Mouse (Mus musculus): ENCODE measurements around the gene Ccno. TPM values are rescaled to one million over a fixed set of nuclear protein-coding genes. Genes with fewer than 3 reads are reported as not detected.

The Ccno gene
- total and polyA plus RNA-seq, 2 experiments from 2014 or later: 0.14 TPM; not detected in 1

DNA sequence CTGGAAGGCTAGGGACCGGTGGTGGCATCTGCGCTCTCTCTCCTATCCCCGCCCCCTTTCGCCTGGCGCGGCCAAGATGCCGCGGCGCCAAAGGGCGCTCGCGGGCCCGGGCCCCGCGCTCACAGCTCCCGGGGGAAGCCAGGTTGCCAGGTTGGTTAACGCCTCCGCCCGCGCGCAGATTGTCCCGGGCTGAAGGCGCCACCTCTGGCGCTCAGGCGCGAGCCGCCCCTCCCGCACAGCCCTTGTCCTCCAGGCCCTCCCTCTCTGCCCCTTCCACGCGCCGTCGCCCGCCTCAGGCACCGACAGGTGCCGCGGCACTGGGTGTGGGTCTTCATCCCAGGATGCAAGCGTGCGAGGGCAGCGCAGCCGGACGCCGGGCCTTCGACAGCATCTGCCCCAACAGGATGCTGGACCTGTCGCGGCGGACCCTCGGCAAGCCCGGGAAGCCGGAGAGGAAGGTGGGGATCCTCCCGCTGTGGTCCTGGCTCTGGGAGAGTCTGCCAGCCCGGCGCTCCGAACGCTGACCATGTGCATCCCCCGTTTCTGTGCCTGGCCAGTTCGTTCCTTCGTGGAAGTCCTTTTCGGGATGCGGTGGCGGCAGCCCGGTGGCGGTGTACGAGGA lies 6.0 kb downstream of the Ccno start, which contains the start of gene Mcidas:
Gene Mcidas (plus strand): TSS at position 315 of the 622 bp plus-strand sequence.
- under 1% methylated on average over 56 of the region's 63 CpGs for WGBS
- Histone ChIP-seq H3K36me3 (replicated peaks; ENCODE audit: control insufficient read depth, insufficient read depth, low read length) (no peaks in the 10 kb centered on the region), H3K9ac (replicated peaks; ENCODE audit: low read depth, low read length) (no peak within 1 kb of the TSS), H3K9me3 (replicated peaks; ENCODE audit: control insufficient read depth, low read length) (no peaks in the 10 kb centered on the region), H3K4me3 (ENCODE audit: low read depth, low read length) (peak within 1 kb of the TSS; percentile 46), H3K4me2 (ENCODE audit: low read depth, low read length) (peak within 1 kb of the TSS; percentile 67), H3K4me1 (ENCODE audit: control insufficient read depth, insufficient read depth) (peaks cover 16% of the 10 kb centered on the region), H3K27ac (ENCODE audit: low read depth) (no peak within 1 kb of the TSS), H3K27me3 (ENCODE audit: control insufficient read depth, insufficient read depth, low read length) (peaks cover 93% of the 10 kb centered on the region)
- ATAC-seq (ENCODE audit: insufficient read depth, low read depth) (0 out of 2 replicates have a peak, but pooled peaks have one; percentile 5), DNase-seq (ENCODE audit: low spot score) (no peak)
- no peak for TF ChIP-seq EP300 (IDR thresholded peaks at IDR 0.05; ENCODE audit: low read depth)
- TF ChIP-seq CTCF (IDR thresholded peaks at IDR 0.05; ENCODE audit: low read depth): no peak

DNA sequence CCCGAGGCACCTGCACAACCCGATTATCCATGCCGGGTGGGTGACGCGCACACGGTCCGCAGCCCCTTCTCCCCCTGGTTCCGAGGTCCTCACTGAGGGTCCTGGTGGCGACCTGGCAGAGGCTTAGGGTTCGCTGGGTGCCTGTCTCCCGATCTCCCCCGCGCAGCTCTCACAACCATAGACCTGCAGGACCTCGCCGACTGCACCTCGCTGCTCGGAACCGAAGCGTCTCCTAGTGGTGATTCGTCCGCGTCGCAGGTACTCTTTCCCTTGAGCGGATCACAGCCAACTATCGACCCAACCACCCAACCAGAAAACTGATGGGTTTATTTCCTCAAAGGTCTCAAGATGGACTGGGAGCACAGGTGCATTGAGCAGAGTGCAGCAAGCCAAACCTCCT lies 6.6 kb downstream of the Ccno start:
- TF ChIP-seq EP300 (IDR thresholded peaks at IDR 0.05; ENCODE audit: low read depth) (no peak), CTCF (IDR thresholded peaks at IDR 0.05; ENCODE audit: low read depth) (peak; percentile 68)
- Histone ChIP-seq H3K4me2 (ENCODE audit: low read depth, low read length) (peak overlapping the region; percentile 67), H3K9ac (replicated peaks; ENCODE audit: low read depth, low read length) (no peak overlapping the region), H3K27ac (ENCODE audit: low read depth) (no peak overlapping the region), H3K4me1 (ENCODE audit: control insufficient read depth, insufficient read depth) (peaks cover 13% of the 10 kb centered on the region), H3K36me3 (replicated peaks; ENCODE audit: control insufficient read depth, insufficient read depth, low read length) (no peaks in the 10 kb centered on the region), H3K9me3 (replicated peaks; ENCODE audit: control insufficient read depth, low read length) (no peaks in the 10 kb centered on the region), H3K27me3 (ENCODE audit: control insufficient read depth, insufficient read depth, low read length) (peaks cover 93% of the 10 kb centered on the region), H3K4me3 (ENCODE audit: low read depth, low read length) (peak overlapping the region; percentile 46)
- DNase-seq (ENCODE audit: low spot score) (no peak), ATAC-seq (ENCODE audit: insufficient read depth, low read depth) (peak; percentile 40; the same call in 1 of the 2 replicates)
- 0% methylated on average over 25 of the region's 25 CpGs for WGBS

DNA sequence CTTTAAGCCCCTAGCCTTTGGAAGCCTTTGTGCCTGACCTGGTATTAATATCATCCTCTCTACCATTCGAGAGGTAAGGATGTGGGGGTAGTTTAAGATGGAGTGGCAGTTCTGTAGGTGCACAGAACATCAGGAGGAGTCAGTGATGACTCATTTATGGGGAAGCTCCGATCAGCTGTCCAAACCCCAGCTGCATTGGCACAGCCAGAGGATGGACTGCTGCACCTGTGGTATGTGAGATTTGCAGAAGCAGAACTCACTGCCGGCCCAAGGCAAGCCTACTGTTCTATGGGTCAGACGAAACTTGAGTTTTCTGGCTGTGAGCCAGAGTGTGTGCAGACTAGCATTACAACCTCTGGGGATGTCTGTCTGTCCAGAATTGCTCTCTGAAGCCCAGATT lies 8.8 kb downstream of the Ccno start:
- H3K9ac ChIP-seq (replicated peaks; ENCODE audit: low read depth, low read length): no peak overlapping the region
- WGBS: 48% methylated on average over 4 of the region's 4 CpGs
- no peak for ATAC-seq (ENCODE audit: insufficient read depth, low read depth)

DNA sequence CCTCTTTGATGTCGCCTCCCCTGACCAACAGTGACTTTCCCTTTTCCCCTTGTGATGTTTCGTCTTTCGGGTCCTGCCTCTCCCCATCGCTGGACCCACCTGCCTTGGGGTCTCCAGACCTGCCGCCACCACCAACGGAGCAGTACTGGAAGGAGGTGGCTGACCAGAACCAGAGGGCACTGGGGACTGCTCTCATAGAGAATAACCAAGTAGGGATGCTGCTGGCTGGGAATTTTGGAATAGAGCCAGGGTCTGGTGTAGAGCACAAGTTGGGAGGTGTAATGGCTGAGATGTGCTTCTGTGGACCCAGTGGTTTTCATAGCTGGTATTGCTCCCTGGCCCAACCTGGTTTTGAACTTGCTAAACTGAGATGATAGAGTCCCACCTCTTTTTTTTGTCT lies 9.8 kb downstream of the Ccno start:
- 69% methylated on average over 6 of the region's 6 CpGs for WGBS
- Histone ChIP-seq H3K9ac (replicated peaks; ENCODE audit: low read depth, low read length) (no peak overlapping the region), H3K4me2 (ENCODE audit: low read depth, low read length) (no peak overlapping the region), H3K4me1 (ENCODE audit: control insufficient read depth, insufficient read depth) (0 out of 2 replicates have a peak, but pooled peaks cover 9% of the 10 kb centered on the region), H3K27me3 (ENCODE audit: control insufficient read depth, insufficient read depth, low read length) (peaks cover 79% of the 10 kb centered on the region), H3K9me3 (replicated peaks; ENCODE audit: control insufficient read depth, low read length) (no peaks in the 10 kb centered on the region), H3K4me3 (ENCODE audit: low read depth, low read length) (no peak overlapping the region), H3K36me3 (replicated peaks; ENCODE audit: control insufficient read depth, insufficient read depth, low read length) (no peaks in the 10 kb centered on the region), H3K27ac (ENCODE audit: low read depth) (no peak overlapping the region)
- DNase-seq (ENCODE audit: low spot score): no peak
- ATAC-seq (ENCODE audit: insufficient read depth, low read depth): no peak
- TF ChIP-seq EP300 (IDR thresholded peaks at IDR 0.05; ENCODE audit: low read depth) (no peak), CTCF (IDR thresholded peaks at IDR 0.05; ENCODE audit: low read depth) (no peak)

More for the DNA sequence above, 8.8 kb downstream of the Ccno start:
- Histone ChIP-seq H3K4me2 (ENCODE audit: low read depth, low read length) (no peak overlapping the region), H3K27me3 (ENCODE audit: control insufficient read depth, insufficient read depth, low read length) (peaks cover 85% of the 10 kb centered on the region), H3K27ac (ENCODE audit: low read depth) (no peak overlapping the region), H3K36me3 (replicated peaks; ENCODE audit: control insufficient read depth, insufficient read depth, low read length) (no peaks in the 10 kb centered on the region), H3K4me3 (ENCODE audit: low read depth, low read length) (no peak overlapping the region), H3K4me1 (ENCODE audit: control insufficient read depth, insufficient read depth) (0 out of 2 replicates have a peak, but pooled peaks cover 9% of the 10 kb centered on the region), H3K9me3 (replicated peaks; ENCODE audit: control insufficient read depth, low read length) (no peaks in the 10 kb centered on the region)
- TF ChIP-seq EP300 (IDR thresholded peaks at IDR 0.05; ENCODE audit: low read depth) (no peak), CTCF (IDR thresholded peaks at IDR 0.05; ENCODE audit: low read depth) (no peak)
- no peak for DNase-seq (ENCODE audit: low spot score)

DNA sequence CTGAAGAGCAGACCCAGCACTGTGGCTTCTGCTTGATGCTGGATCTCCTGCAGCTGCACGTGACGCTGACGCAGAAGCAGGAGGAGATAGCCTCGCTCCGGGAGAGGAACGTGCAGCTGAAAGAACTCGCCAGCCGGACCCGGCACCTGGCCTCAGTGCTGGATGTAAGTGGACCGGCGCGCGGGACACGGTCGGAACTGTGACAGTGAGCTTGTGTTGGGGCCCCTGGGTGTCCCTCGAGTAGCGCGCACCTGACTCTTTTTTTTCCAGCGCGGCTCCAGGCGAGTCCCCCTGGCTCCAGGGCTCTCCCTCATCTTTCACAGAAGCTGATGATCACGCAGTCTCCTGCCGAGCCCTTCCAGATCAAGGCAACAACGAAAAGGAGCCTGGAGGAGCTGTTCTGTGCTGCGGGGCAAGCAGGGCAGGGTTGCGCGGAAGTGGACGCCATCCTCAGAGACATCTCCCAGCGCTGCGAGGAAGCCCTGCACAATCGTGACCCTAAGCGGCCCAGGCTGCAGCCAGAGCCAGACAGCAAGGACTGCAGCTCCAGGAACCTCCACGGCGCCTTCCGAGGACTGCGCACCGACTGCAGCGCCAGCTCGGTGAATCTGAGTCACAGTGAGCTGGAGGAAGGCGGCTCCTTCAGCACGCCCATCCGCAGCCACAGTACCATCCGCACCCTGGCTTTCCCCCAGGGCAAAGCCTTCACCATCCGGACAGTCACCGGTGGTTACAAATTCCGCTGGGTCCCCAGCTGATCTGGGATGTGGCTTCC lies 11.0 kb downstream of the Ccno start:
- Histone ChIP-seq H3K4me1 (ENCODE audit: control insufficient read depth, insufficient read depth) (0 out of 2 replicates have a peak, but pooled peaks cover 5% of the 10 kb centered on the region), H3K27me3 (ENCODE audit: control insufficient read depth, insufficient read depth, low read length) (peaks cover 68% of the 10 kb centered on the region), H3K27ac (ENCODE audit: low read depth) (no peak overlapping the region), H3K9me3 (replicated peaks; ENCODE audit: control insufficient read depth, low read length) (no peaks in the 10 kb centered on the region), H3K9ac (replicated peaks; ENCODE audit: low read depth, low read length) (no peak overlapping the region), H3K36me3 (replicated peaks; ENCODE audit: control insufficient read depth, insufficient read depth, low read length) (no peaks in the 10 kb centered on the region), H3K4me3 (ENCODE audit: low read depth, low read length) (peak overlapping the region; percentile 32), H3K4me2 (ENCODE audit: low read depth, low read length) (peak overlapping the region; percentile 62)
- DNase-seq (ENCODE audit: low spot score) (no peak), ATAC-seq (ENCODE audit: insufficient read depth, low read depth) (0 out of 2 replicates have a peak, but pooled peaks have one; percentile 22)
- WGBS: under 1% methylated on average over 46 of the region's 46 CpGs
- TF ChIP-seq EP300 (IDR thresholded peaks at IDR 0.05; ENCODE audit: low read depth) (no peak), CTCF (IDR thresholded peaks at IDR 0.05; ENCODE audit: low read depth) (no peak)

All from heart, postnatal 0 days (tissue).